Mouse (Mus musculus) embryonic facial prominence, embryonic 11.5 days (tissue): ENCODE results near the gene Cnmd. TPM values are rescaled to one million over a fixed set of nuclear protein-coding genes. Genes with fewer than 3 reads are reported as not detected.

Experiments
- ATAC-seq: fragments of 200-750 bp; cut with Nextera tagmentation; replicated peaks from 2 replicates; pipeline ENCODE4 v1.8.0; 2017; ENCODE audit warnings: low read depth; ENCODE audit not compliant: insufficient number of reproducible peaks, low FRiP score, low TSS enrichment
- DNase-seq: peaks from one replicate; pipeline ENCODE4 v3.0.0-alpha.2; 2015; ENCODE audit warnings: low spot score
- H3K27ac ChIP-seq: fragments of 300-500 bp; sonication (generic); replicated peaks from 2 replicates; pipeline ENCODE4 v1.5.1; 2014; ENCODE audit warnings: mild to moderate bottlenecking, low read depth, low read length, control low read depth
- H3K27me3 ChIP-seq: fragments of 300-500 bp; sonication (generic); 2 replicates; pipeline ENCODE4 v1.6.1; 2014; ENCODE audit warnings: mild to moderate bottlenecking, low read length, moderate library complexity, mixed read lengths; ENCODE audit not compliant: control insufficient read depth, insufficient read depth
- H3K36me3 ChIP-seq: fragments of 300-500 bp; sonication (generic); replicated peaks from 2 replicates; pipeline ENCODE4 v1.6.1; 2014; ENCODE audit warnings: low read depth, mild to moderate bottlenecking, low read length, moderate library complexity, mixed read lengths; ENCODE audit not compliant: control insufficient read depth, insufficient read depth
- H3K4me1 ChIP-seq: fragments of 300-500 bp; sonication (generic); 2 replicates; pipeline ENCODE4 v1.6.1; 2014; ENCODE audit warnings: low read length, mixed read lengths; ENCODE audit not compliant: control insufficient read depth, insufficient read depth
- H3K4me2 ChIP-seq: fragments of 300-500 bp; sonication (generic); 2 replicates; pipeline ENCODE4 v1.6.1; 2014; ENCODE audit warnings: low read depth, mild to moderate bottlenecking, control low read depth, low read length, moderate library complexity
- H3K4me3 ChIP-seq: fragments of 300-500 bp; sonication (generic); 2 replicates; pipeline ENCODE4 v1.5.1; 2014; ENCODE audit warnings: low read depth, low read length, control low read depth
- H3K9ac ChIP-seq: fragments of 300-500 bp; sonication (generic); replicated peaks from 2 replicates; pipeline ENCODE4 v1.6.1; 2014; ENCODE audit warnings: mild to moderate bottlenecking, control low read depth, low read length
- H3K9me3 ChIP-seq: fragments of 300-500 bp; sonication (generic); replicated peaks from 2 replicates; pipeline ENCODE4 v1.6.1; 2016; ENCODE audit warnings: mild to moderate bottlenecking, low read length, inconsistent platforms, mixed read lengths; ENCODE audit not compliant: control insufficient read depth
- WGBS: fragments of 180-500 bp; shearing (Covaris S2); extraction: QIAGEN DNeasy Blood & Tissue Kit; methylation state at CpG from one replicate; pipeline ENCODE4 v1.1.7; 2014; 5-methylcytosine and 5-hydroxymethylcytosine counted together
- polyA plus RNA-seq: library from polyadenylated mRNA; unstranded; fragments of >200 nt; fragmentation: Nextera tagmentation; extraction: Ambion mirVana; gene quantifications from 2 replicates; pipeline ENCODE4 v1.2.1, GENCODE M21; 2014

Cnmd gene
- polyA plus RNA-seq, 1 experiment from 2014 or later, result 9.4 TPM

- no peaks in the 10 kb centered on the region for H3K9me3 ChIP-seq
- 80% methylated on average over 2 of the region's 2 CpGs for WGBS
- no peaks in the 10 kb centered on the region for H3K4me1 ChIP-seq
- H3K27ac ChIP-seq, result no peak overlapping the region
- ATAC-seq, result no peak
- no peak for DNase-seq
- H3K27me3 ChIP-seq, result no peaks in the 10 kb centered on the region
- no peak overlapping the region for H3K4me3 ChIP-seq
- H3K4me2 ChIP-seq, result no peak overlapping the region
- no peak overlapping the region for H3K9ac ChIP-seq
- H3K36me3 ChIP-seq, result no peaks in the 10 kb centered on the region; the same call in none of the 2 replicates
Measured at GRCm38 (mm10) chr14:79605881-79606280, 56.1 kb downstream of the Cnmd start.

- H3K4me2 ChIP-seq, result no peak overlapping the region
- no peaks in the 10 kb centered on the region; the same call in 1 of the 2 replicates for H3K36me3 ChIP-seq
- no peak for DNase-seq
- ATAC-seq, result no peak
- H3K27me3 ChIP-seq, result no peaks in the 10 kb centered on the region
- H3K4me1 ChIP-seq, result no peaks in the 10 kb centered on the region
- no peaks in the 10 kb centered on the region for H3K9me3 ChIP-seq
- H3K27ac ChIP-seq, result no peak overlapping the region
- H3K4me3 ChIP-seq, result no peak overlapping the region
- H3K9ac ChIP-seq, result no peak overlapping the region
- 90% methylated on average over 4 of the region's 4 CpGs for WGBS
Measured at GRCm38 (mm10) chr14:79596602-79597001, 65.4 kb downstream of the Cnmd start.

- no peaks in the 10 kb centered on the region; the same call in none of the 2 replicates for H3K36me3 ChIP-seq
- DNase-seq (no peak), ATAC-seq (no peak)
- H3K27ac ChIP-seq, result no peak overlapping the region
- no peak overlapping the region for H3K4me2 ChIP-seq
- no peak overlapping the region for H3K9ac ChIP-seq
- H3K4me1 ChIP-seq, result no peaks in the 10 kb centered on the region
- no peak overlapping the region for H3K4me3 ChIP-seq
- no peaks in the 10 kb centered on the region for H3K27me3 ChIP-seq
- 91% methylated on average over 5 of the region's 5 CpGs for WGBS
- no peaks in the 10 kb centered on the region for H3K9me3 ChIP-seq
Measured at GRCm38 (mm10) chr14:79594069-79594468, 67.9 kb downstream of the Cnmd start.

DNA sequence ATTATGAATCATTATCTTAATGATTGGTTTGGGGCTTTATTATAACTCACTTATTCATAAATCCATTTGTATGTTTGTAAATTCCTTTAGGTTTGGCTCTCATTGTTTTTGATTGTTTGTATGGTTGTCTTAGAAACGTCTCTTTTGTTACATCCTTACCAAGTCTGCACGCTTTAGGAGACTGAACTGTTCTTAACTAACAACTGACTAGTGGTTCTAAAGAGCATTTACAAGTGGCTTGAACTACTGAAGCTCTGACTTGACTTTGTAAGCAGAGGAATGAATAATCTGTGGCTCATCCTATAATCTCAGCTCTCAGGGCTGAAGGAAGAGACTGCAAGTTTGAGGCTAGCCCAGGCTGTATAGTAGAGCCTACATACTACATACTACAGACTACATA lies 70.4 kb downstream of the Cnmd start:
- no peak overlapping the region for H3K4me2 ChIP-seq
- no peak overlapping the region for H3K27ac ChIP-seq
- H3K27me3 ChIP-seq, result no peaks in the 10 kb centered on the region
- no peaks in the 10 kb centered on the region for H3K9me3 ChIP-seq
- no peak overlapping the region for H3K9ac ChIP-seq
- DNase-seq (no peak), ATAC-seq (no peak)
- H3K4me3 ChIP-seq, result no peak overlapping the region
- 92% methylated on average over 2 of the region's 2 CpGs for WGBS
- H3K4me1 ChIP-seq, result peaks cover 4% of the 10 kb centered on the region
- H3K36me3 ChIP-seq, result no peaks in the 10 kb centered on the region; the same call in 1 of the 2 replicates

DNA sequence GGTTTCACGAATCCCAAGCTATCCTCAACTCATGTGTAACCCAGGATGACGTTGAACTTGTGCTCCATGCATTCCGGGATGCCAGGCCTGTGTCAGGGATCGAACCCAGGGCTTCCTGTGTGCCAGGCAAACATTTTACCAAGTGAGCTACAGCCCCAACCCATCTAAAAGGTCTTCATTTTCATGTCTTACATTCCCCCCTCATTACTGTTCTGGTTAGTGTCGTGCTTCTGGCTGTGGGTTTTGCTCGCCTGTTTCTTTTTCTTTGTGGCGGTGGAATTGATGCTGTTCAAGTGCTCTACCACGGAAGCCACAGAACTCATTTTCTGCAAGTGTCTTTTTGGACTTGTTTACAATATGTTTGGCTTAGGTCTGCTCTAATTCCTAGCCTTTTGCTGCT lies 71.1 kb downstream of the Cnmd start:
- ATAC-seq, result no peak
- no peaks in the 10 kb centered on the region; the same call in 1 of the 2 replicates for H3K36me3 ChIP-seq
- WGBS, result 96% methylated on average over 8 of the region's 8 CpGs

DNA sequence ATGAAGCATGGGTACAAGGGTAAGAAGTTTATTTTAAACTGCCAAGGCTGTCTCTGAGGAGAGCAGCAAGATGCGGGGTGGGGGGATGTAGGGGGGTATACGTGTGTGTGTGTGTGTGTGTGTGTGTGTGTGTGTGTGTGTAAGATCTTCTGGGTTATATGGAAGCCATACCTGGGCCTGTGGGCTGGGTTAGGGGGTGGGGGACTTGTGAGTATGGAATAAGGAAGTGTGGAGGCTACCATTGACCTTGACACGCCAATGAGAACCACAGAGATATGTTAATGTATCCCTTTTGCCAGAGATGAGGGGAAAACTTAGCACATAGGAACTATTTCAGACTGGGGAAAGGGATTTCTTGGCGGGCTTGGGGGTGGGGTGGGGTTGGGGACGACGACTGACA lies 72.6 kb downstream of the Cnmd start:
- H3K9ac ChIP-seq, result no peak overlapping the region
- DNase-seq, result no peak
- 88% methylated on average over 6 of the region's 6 CpGs for WGBS
- no peak overlapping the region for H3K4me2 ChIP-seq
- no peak for ATAC-seq
- H3K4me3 ChIP-seq, result no peak overlapping the region
- no peak overlapping the region for H3K27ac ChIP-seq
- no peaks in the 10 kb centered on the region; the same call in 1 of the 2 replicates for H3K36me3 ChIP-seq
- no peaks in the 10 kb centered on the region for H3K27me3 ChIP-seq
- peaks cover 4% of the 10 kb centered on the region for H3K4me1 ChIP-seq
- H3K9me3 ChIP-seq, result no peaks in the 10 kb centered on the region

More for the DNA sequence above, 71.1 kb downstream of the Cnmd start:
- Histone ChIP-seq H3K4me1 (peaks cover 4% of the 10 kb centered on the region), H3K27me3 (no peaks in the 10 kb centered on the region), H3K4me2 (no peak overlapping the region), H3K9me3 (no peaks in the 10 kb centered on the region), H3K27ac (no peak overlapping the region), H3K9ac (no peak overlapping the region), H3K4me3 (no peak overlapping the region)
- no peak for DNase-seq

- no peak overlapping the region for H3K27ac ChIP-seq
- no peak for ATAC-seq
- H3K9me3 ChIP-seq, result no peaks in the 10 kb centered on the region
- H3K27me3 ChIP-seq, result no peaks in the 10 kb centered on the region
- H3K4me2 ChIP-seq, result peak overlapping the region; percentile 71
- peak overlapping the region; percentile 71 for H3K4me3 ChIP-seq
- H3K4me1 ChIP-seq, result peaks cover 4% of the 10 kb centered on the region
- H3K9ac ChIP-seq, result peak overlapping the region; percentile 73
- no peaks in the 10 kb centered on the region; the same call in 1 of the 2 replicates for H3K36me3 ChIP-seq
- 90% methylated on average over 9 of the region's 9 CpGs for WGBS
- DNase-seq, result no peak
Measured at GRCm38 (mm10) chr14:79588534-79588951, 73.4 kb downstream of the Cnmd start.

GRCm38 (mm10) chr14:79587852-79588229 lies 74.1 kb downstream of the Cnmd start:
- under 1% methylated on average over 9 of the region's 9 CpGs for WGBS
- H3K9ac ChIP-seq, result peak overlapping the region; percentile 73
- H3K27me3 ChIP-seq, result no peaks in the 10 kb centered on the region
- DNase-seq, result no peak
- H3K4me2 ChIP-seq, result peak overlapping the region; percentile 71
- H3K27ac ChIP-seq, result no peak overlapping the region; the same call in 1 of the 2 replicates
- no peaks in the 10 kb centered on the region; the same call in 1 of the 2 replicates for H3K36me3 ChIP-seq
- peak; percentile 53 for ATAC-seq
- H3K9me3 ChIP-seq, result no peaks in the 10 kb centered on the region
- H3K4me3 ChIP-seq, result peak overlapping the region; percentile 71
- peaks cover 4% of the 10 kb centered on the region for H3K4me1 ChIP-seq
